Mouse (Mus musculus) G1E (cell line): ENCODE measurements around the gene Myh6. TPM values are rescaled to one million over a fixed set of nuclear protein-coding genes. Genes with fewer than 3 reads are reported as not detected.
"Not testable (repeated sequence)": the region's sequence is repeated elsewhere in the genome, so short reads cannot be mapped to it uniquely, and the experiment has no call there.

Experiments used
- ATAC-seq: 2 replicates; pipeline ENCODE4 v1.8.0; 2016; ENCODE audit warnings: mild to moderate bottlenecking; ENCODE audit not compliant: insufficient number of reproducible peaks, poor library complexity, low FRiP score, severe bottlenecking; ENCODE audit errors: extremely low read depth
- DNase-seq: peaks from one replicate; pipeline ENCODE4 v3.0.0; 2012; ENCODE audit warnings: low spot score
- H3K27me3 ChIP-seq: 2 replicates; pipeline ENCODE4 v1.6.1; 2012; ENCODE audit warnings: mild to moderate bottlenecking, low read length, inconsistent platforms; ENCODE audit not compliant: insufficient read depth
- H3K36me3 ChIP-seq: replicated peaks from 2 replicates; pipeline ENCODE3; 2012; ENCODE audit warnings: mild to moderate bottlenecking, inconsistent platforms
- H3K4me1 ChIP-seq: 2 replicates; pipeline ENCODE4 v1.6.1; 2012; ENCODE audit warnings: low read depth, low read length, inconsistent platforms, mixed read lengths; ENCODE audit not compliant: insufficient read depth
- H3K4me3 ChIP-seq: 2 replicates; pipeline ENCODE4 v1.5.1; 2012; ENCODE audit warnings: low read depth, mild to moderate bottlenecking, inconsistent platforms, low read length, moderate library complexity, mixed read lengths
- H3K9me3 ChIP-seq: replicated peaks from 2 replicates; pipeline ENCODE4 v1.6.1; 2012; ENCODE audit warnings: inconsistent platforms
- CTCF ChIP-seq: IDR thresholded peaks from 2 replicates; pipeline ENCODE4 v1.5.1; 2012; ENCODE audit warnings: low read depth, low read length, inconsistent platforms, mixed read lengths
- GATA1 ChIP-seq: IDR thresholded peaks from 2 replicates; pipeline ENCODE4 v1.6.1; 2012; ENCODE audit warnings: borderline replicate concordance, low read length, inconsistent platforms, mixed read lengths
- GATA2 ChIP-seq: IDR thresholded peaks from 2 replicates; pipeline ENCODE4 v1.6.1; 2012; ENCODE audit warnings: low read depth, low read length, inconsistent platforms, borderline replicate concordance
- POLR2AphosphoS5 ChIP-seq: IDR thresholded peaks from 2 replicates; pipeline ENCODE4 v1.6.1; 2012; ENCODE audit warnings: low read depth, low read length, inconsistent platforms; ENCODE audit not compliant: insufficient replicate concordance
- TAL1 ChIP-seq: conservative IDR thresholded peaks from 2 replicates; pipeline ENCODE4 v1.6.1; 2012; ENCODE audit warnings: low read depth, low read length, inconsistent platforms, mixed read lengths
- polyA plus RNA-seq: library from polyadenylated mRNA; stranded (reverse); fragments of >175 nt; gene quantifications from 2 replicates; pipeline ENCODE4 v1.2.3, GENCODE M21; 2012
- total RNA-seq, 2 experiments: library from RNA; stranded (forward) in 1 of 2; stranded (reverse) in 1 of 2; fragments of 200-1000 nt in 1 of 2; fragments of >200 nt in 1 of 2; fragmentation: Nextera tagmentation in 1 of 2; gene quantifications; 2 replicates each; pipeline ENCODE4 v1.2.3; 2014 to 2017

Myh6 gene
- total and polyA plus RNA-seq, 3 experiments = 0.18 to 0.38 TPM; not detected in 1

- no peaks in the 10 kb centered on the region for H3K9me3 ChIP-seq
- no peak for DNase-seq
- H3K4me3 ChIP-seq = no peak overlapping the region
- ATAC-seq = no peak
- no peaks in the 10 kb centered on the region for H3K36me3 ChIP-seq
- peaks cover 21% of the 10 kb centered on the region for H3K27me3 ChIP-seq
- no peaks in the 10 kb centered on the region for H3K4me1 ChIP-seq
- TF ChIP-seq TAL1 (no peak), GATA1 (no peak), POLR2AphosphoS5 (no peak), CTCF (no peak), GATA2 (no peak)
Measured at GRCm38 (mm10) chr14:54948781-54949180, 17.9 kb downstream of the Myh6 start.

GRCm38 (mm10) chr14:54947008-54947407, 19.7 kb downstream of the Myh6 start:
- not testable (repeated sequence) for H3K36me3 ChIP-seq, DNase-seq, ATAC-seq, H3K4me1 ChIP-seq, H3K4me3 ChIP-seq, H3K9me3 ChIP-seq
- peaks cover 16% of the 10 kb centered on the region; the same call in 1 of the 2 replicates for H3K27me3 ChIP-seq

GRCm38 (mm10) chr14:54945975-54946704, 20.6 kb downstream of the Myh6 start:
- no peak for ATAC-seq

GRCm38 (mm10) chr14:54944939-54945338, 21.8 kb downstream of the Myh6 start:
- Histone ChIP-seq H3K4me3 (no peak overlapping the region), H3K9me3 (no peaks in the 10 kb centered on the region), H3K27me3 (peaks cover 16% of the 10 kb centered on the region; the same call in 1 of the 2 replicates), H3K4me1 (no peaks in the 10 kb centered on the region), H3K36me3 (no peaks in the 10 kb centered on the region)
- TF ChIP-seq GATA2 = no peak
- TF ChIP-seq TAL1 = no peak
- no peak for TF ChIP-seq POLR2AphosphoS5
- no peak for TF ChIP-seq CTCF
- TF ChIP-seq GATA1 = no peak
- ATAC-seq (no peak), DNase-seq (no peak)

More at GRCm38 (mm10) chr14:54945975-54946704, 20.6 kb downstream of the Myh6 start:
- TF ChIP-seq GATA2 (no peak), CTCF (no peak), POLR2AphosphoS5 (no peak), GATA1 (no peak)
- Histone ChIP-seq H3K4me3 (no peak overlapping the region), H3K9me3 (no peaks in the 10 kb centered on the region), H3K36me3 (no peaks in the 10 kb centered on the region), H3K27me3 (peaks cover 17% of the 10 kb centered on the region; the same call in 1 of the 2 replicates), H3K4me1 (no peaks in the 10 kb centered on the region)
- no peak for DNase-seq

GRCm38 (mm10) chr14:54943971-54944370, 22.8 kb downstream of the Myh6 start:
- Histone ChIP-seq H3K9me3 (no peaks in the 10 kb centered on the region), H3K4me3 (no peak overlapping the region), H3K27me3 (peaks cover 18% of the 10 kb centered on the region; the same call in 1 of the 2 replicates), H3K36me3 (no peaks in the 10 kb centered on the region), H3K4me1 (no peaks in the 10 kb centered on the region)
- DNase-seq = no peak
- no peak for ATAC-seq
- no peak for TF ChIP-seq POLR2AphosphoS5
- no peak for TF ChIP-seq GATA2
- TF ChIP-seq GATA1 = no peak
- no peak for TF ChIP-seq CTCF
- TF ChIP-seq TAL1 = no peak

- no peak for ATAC-seq
- Histone ChIP-seq H3K36me3 (no peaks in the 10 kb centered on the region), H3K27me3 (peaks cover 22% of the 10 kb centered on the region; the same call in 1 of the 2 replicates), H3K4me3 (no peak overlapping the region), H3K9me3 (no peaks in the 10 kb centered on the region), H3K4me1 (no peaks in the 10 kb centered on the region)
- TF ChIP-seq TAL1 (no peak), GATA2 (no peak), CTCF (no peak), GATA1 (no peak), POLR2AphosphoS5 (no peak)
- no peak for DNase-seq
Measured at GRCm38 (mm10) chr14:54942479-54942878, 24.2 kb downstream of the Myh6 start.
